Mouse (Mus musculus): ENCODE measurements at regions not wholly inside any gene's neighbourhood (a gene's known extent, or its start where the extent isn't known, plus 50 kb on each side); places are given as distances from the start of the nearest gene placed in this dataset.

- TF ChIP-seq CTCF (IDR thresholded peaks at IDR 0.05; ENCODE audit: borderline replicate concordance, insufficient read depth, low read depth, low read length) (no peak), POLR2A (IDR thresholded peaks at IDR 0.05; ENCODE audit: borderline replicate concordance, insufficient read depth, low read length) (no peak)
Observed at GRCm38 (mm10) chr11:34940151-34940550, 106.7 kb upstream of the Spdl1 start.
